Mouse (Mus musculus): Measurements from ENCODE around the gene Prnp. TPM values are rescaled to one million over a fixed set of nuclear protein-coding genes. Genes with fewer than 3 reads are reported as not detected.

The Prnp gene
- polyA plus RNA-seq, 1 experiment from 2014 or later = 33.1 TPM

DNA sequence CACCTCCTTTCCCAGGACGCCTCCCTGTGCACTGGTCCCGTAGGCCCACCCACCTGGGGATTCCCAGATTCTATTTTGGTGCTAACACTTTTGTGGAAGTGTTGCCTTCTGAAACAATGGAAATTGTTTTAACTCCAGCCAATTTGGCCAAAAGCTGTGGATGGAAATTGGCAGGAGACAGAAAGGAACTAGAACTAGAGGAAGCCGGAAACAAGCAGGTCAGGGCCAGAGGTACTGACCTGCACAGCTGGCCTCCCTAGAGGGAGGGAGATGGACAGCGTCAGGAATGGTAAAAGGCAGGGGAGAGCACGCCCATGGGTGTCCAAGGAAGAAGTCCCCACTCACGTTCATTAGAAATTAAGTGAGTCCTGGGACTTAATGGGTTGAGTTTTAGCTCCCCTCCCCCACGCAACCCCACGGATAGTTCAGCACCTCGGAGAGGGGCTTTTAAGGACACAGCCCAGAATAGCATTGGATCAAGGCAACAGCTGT lies 48.0 kb downstream of the Prnp start:
- Histone ChIP-seq H3K4me3 (ENCODE audit: low read depth, low read length) (no peak overlapping the region), H3K9ac (ENCODE audit: low read length) (no peak overlapping the region), H3K9me3 (ENCODE audit: control insufficient read depth, low read length) (no peaks in the 10 kb centered on the region), H3K4me1 (ENCODE audit: control insufficient read depth, insufficient read depth, low read length) (no peaks in the 10 kb centered on the region), H3K4me2 (ENCODE audit: low read depth) (no peak overlapping the region), H3K27me3 (ENCODE audit: control insufficient read depth, insufficient read depth, low read length) (peaks cover 14% of the 10 kb centered on the region), H3K27ac (ENCODE audit: low read depth, low read length) (no peak overlapping the region), H3K36me3 (ENCODE audit: control insufficient read depth, insufficient read depth, low read length) (no peaks in the 10 kb centered on the region)
- DNase-seq (ENCODE audit: low spot score) (no peak), ATAC-seq (ENCODE audit: insufficient read depth, low FRiP score, low TSS enrichment) (no peak)
- 53% methylated on average over 9 of the region's 9 CpGs for WGBS

DNA sequence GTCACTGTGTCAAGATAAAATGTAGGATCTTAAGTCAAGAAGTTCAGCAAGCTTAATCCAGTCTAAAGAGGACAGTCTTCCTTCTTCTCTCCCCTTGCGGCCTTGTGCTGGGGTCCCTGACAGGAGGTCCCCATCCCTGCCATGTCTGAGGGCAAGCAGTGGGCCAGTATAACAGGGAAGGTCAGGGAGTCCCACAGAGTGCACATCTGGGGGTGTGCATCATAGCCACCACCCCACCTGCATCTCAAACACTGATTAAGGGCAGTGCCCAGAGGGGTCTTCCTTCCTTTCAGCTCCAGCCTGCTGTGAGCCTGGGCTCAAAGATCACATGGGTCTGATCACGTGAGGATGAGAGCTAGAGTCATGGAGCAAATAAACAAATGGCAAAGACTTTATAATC lies 51.9 kb downstream of the Prnp start:
- H3K9ac ChIP-seq (ENCODE audit: low read length) = no peak overlapping the region
- DNase-seq (ENCODE audit: low spot score) = no peak
- ATAC-seq (ENCODE audit: insufficient read depth, low FRiP score, low TSS enrichment) = no peak
- no peak overlapping the region for H3K4me3 ChIP-seq (ENCODE audit: low read depth, low read length)
- H3K4me1 ChIP-seq (ENCODE audit: control insufficient read depth, insufficient read depth, low read length) = no peaks in the 10 kb centered on the region
- H3K27ac ChIP-seq (ENCODE audit: low read depth, low read length) = no peak overlapping the region
- no peak overlapping the region for H3K4me2 ChIP-seq (ENCODE audit: low read depth)
- no peaks in the 10 kb centered on the region for H3K27me3 ChIP-seq (ENCODE audit: control insufficient read depth, insufficient read depth, low read length)
- no peaks in the 10 kb centered on the region for H3K9me3 ChIP-seq (ENCODE audit: control insufficient read depth, low read length)
- H3K36me3 ChIP-seq (ENCODE audit: control insufficient read depth, insufficient read depth, low read length) = no peaks in the 10 kb centered on the region
- 70% methylated on average over 2 of the region's 2 CpGs for WGBS

DNA sequence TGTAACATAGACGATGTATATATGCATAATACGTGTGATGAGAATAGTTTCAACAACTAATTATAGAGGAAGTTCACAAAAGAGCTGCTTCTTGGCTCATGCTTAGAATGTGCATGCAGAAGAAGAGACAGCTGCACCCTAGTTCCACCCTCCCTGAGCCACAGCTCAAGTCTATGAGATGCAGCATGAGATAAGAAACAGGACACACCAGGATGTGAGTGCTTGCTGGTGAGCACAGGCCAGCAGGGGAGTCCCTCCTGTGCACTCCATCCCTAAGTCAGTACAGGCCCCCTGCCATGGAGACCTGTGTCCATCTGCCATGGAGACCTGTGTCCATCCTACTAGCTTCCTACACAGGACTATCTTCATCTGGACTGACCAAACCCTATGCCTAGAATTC lies 60.9 kb downstream of the Prnp start:
- Histone ChIP-seq H3K4me2 (ENCODE audit: low read depth) (no peak overlapping the region), H3K4me3 (ENCODE audit: low read depth, low read length) (no peak overlapping the region), H3K4me1 (ENCODE audit: control insufficient read depth, insufficient read depth, low read length) (no peaks in the 10 kb centered on the region), H3K9ac (ENCODE audit: low read length) (no peak overlapping the region), H3K27me3 (ENCODE audit: control insufficient read depth, insufficient read depth, low read length) (no peaks in the 10 kb centered on the region), H3K27ac (ENCODE audit: low read depth, low read length) (no peak overlapping the region), H3K9me3 (ENCODE audit: control insufficient read depth, low read length) (no peaks in the 10 kb centered on the region), H3K36me3 (ENCODE audit: control insufficient read depth, insufficient read depth, low read length) (no peaks in the 10 kb centered on the region)
- DNase-seq (ENCODE audit: low spot score) (no peak), ATAC-seq (ENCODE audit: insufficient read depth, low FRiP score, low TSS enrichment) (no peak)
- 95% methylated on average over 2 of the region's 2 CpGs for WGBS

DNA sequence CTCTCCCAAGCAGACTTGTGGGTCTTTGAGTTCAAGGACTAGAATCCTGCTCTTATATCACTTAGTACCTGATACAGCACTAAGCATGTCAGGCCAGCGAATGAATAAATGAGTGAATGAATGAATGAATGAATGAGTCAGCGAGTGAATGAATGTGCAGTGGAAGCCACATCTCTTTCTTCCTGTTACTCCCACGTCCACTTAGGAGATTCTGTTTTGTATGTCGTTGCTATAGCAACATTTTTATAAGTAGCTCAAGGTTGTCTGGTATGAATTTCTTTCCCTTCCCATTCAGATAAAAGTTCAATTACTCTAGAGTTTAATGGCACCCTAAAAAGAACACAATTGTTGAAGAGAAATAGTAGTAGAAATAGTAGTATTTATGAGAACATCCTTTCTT lies 61.4 kb downstream of the Prnp start:
- no peak overlapping the region for H3K4me2 ChIP-seq (ENCODE audit: low read depth)
- no peak overlapping the region for H3K27ac ChIP-seq (ENCODE audit: low read depth, low read length)
- no peaks in the 10 kb centered on the region for H3K36me3 ChIP-seq (ENCODE audit: control insufficient read depth, insufficient read depth, low read length)
- no peak overlapping the region for H3K4me3 ChIP-seq (ENCODE audit: low read depth, low read length)
- 82% methylated on average over 4 of the region's 4 CpGs for WGBS
- H3K27me3 ChIP-seq (ENCODE audit: control insufficient read depth, insufficient read depth, low read length) = no peaks in the 10 kb centered on the region
- no peak for ATAC-seq (ENCODE audit: insufficient read depth, low FRiP score, low TSS enrichment)
- no peaks in the 10 kb centered on the region for H3K4me1 ChIP-seq (ENCODE audit: control insufficient read depth, insufficient read depth, low read length)
- H3K9ac ChIP-seq (ENCODE audit: low read length) = no peak overlapping the region
- no peaks in the 10 kb centered on the region for H3K9me3 ChIP-seq (ENCODE audit: control insufficient read depth, low read length)
- no peak for DNase-seq (ENCODE audit: low spot score)

DNA sequence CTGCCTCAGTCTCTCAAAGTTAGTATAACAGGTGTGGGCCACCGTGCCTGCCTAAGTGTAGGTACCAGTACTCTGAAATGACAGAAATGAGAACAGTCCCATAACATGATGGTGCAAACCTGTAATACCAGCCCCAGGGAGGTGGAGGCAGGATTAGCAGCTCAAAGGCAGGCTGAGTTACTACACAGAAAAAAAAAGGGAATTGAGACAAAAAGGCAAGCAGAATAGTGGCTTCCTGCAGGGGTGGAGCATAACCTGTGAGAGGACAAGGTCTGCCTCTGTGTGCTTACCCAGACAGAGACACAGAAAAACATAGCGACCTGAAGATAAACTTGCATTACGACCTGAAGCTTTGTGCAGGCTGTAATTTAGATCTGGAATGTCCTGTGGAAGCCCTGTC lies 66.9 kb downstream of the Prnp start:
- 77% methylated on average over 3 of the region's 3 CpGs for WGBS
- Histone ChIP-seq H3K9ac (ENCODE audit: low read length) (no peak overlapping the region), H3K4me3 (ENCODE audit: low read depth, low read length) (no peak overlapping the region), H3K9me3 (ENCODE audit: control insufficient read depth, low read length) (no peaks in the 10 kb centered on the region), H3K4me1 (ENCODE audit: control insufficient read depth, insufficient read depth, low read length) (no peaks in the 10 kb centered on the region), H3K27me3 (ENCODE audit: control insufficient read depth, insufficient read depth, low read length) (no peaks in the 10 kb centered on the region), H3K4me2 (ENCODE audit: low read depth) (no peak overlapping the region), H3K27ac (ENCODE audit: low read depth, low read length) (no peak overlapping the region), H3K36me3 (ENCODE audit: control insufficient read depth, insufficient read depth, low read length) (no peaks in the 10 kb centered on the region)
- ATAC-seq (ENCODE audit: insufficient read depth, low FRiP score, low TSS enrichment) (no peak), DNase-seq (ENCODE audit: low spot score) (no peak)

DNA sequence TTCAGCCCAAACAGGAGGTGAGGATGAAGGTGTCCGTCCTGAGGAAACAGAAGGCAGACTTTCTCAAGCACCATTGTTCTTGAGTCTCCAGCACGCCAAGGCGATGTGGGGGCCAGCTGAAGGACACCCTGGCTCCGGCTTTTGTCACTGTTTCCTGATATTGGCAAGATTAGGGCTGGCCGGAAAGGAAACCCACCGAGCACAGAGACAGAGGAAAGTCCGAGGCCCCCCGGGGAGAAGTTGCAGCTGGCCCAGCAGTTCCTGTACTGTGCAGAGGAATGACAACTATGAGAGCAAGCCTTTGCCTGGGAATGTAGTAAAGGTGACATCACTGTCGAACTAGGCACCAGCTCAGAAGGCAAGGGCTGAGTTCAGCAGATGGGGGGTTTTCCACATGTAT lies 71.1 kb downstream of the Prnp start:
- Histone ChIP-seq H3K36me3 (ENCODE audit: control insufficient read depth, insufficient read depth, low read length) (no peaks in the 10 kb centered on the region), H3K4me3 (ENCODE audit: low read depth, low read length) (no peak overlapping the region), H3K9ac (ENCODE audit: low read length) (no peak overlapping the region), H3K9me3 (ENCODE audit: control insufficient read depth, low read length) (no peaks in the 10 kb centered on the region), H3K4me1 (ENCODE audit: control insufficient read depth, insufficient read depth, low read length) (no peaks in the 10 kb centered on the region), H3K4me2 (ENCODE audit: low read depth) (no peak overlapping the region), H3K27ac (ENCODE audit: low read depth, low read length) (no peak overlapping the region), H3K27me3 (ENCODE audit: control insufficient read depth, insufficient read depth, low read length) (no peaks in the 10 kb centered on the region)
- WGBS = 62% methylated on average over 9 of the region's 9 CpGs
- no peak for ATAC-seq (ENCODE audit: insufficient read depth, low FRiP score, low TSS enrichment)
- DNase-seq (ENCODE audit: low spot score) = no peak

DNA sequence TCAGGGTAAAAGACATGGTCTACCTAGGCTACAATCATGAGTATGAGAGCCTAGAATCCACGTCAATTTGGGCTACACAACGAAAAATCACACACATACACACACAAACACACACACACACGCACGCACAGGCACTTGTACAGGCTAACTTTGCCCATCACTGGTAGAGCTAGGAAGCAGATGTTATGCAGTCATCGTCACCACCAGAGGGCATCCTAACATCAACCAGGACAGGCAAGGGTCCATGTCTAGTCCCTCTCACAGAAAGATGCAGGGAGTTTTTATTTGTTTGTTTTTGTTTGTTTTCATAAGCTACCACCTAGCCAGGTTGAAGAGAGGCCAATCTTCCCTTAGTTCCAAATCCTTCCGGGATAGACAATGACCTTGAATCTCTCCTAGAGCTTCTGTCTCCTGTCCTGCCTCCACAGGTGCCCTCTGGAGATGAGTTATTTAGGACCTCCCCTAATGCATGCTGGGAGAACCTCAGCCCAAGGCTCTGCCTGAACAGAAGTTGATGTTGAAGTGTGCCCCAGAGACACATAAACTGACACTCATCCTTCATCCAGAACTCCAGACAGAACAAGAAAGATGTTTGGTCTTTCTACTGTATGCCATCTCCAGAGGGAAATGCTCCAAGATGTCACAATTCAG lies 72.9 kb downstream of the Prnp start:
- DNase-seq (ENCODE audit: low spot score) = peak; percentile 61
- no peak overlapping the region for H3K27ac ChIP-seq (ENCODE audit: low read depth, low read length)
- 25% methylated on average over 6 of the region's 6 CpGs for WGBS
- ATAC-seq (ENCODE audit: insufficient read depth, low FRiP score, low TSS enrichment) = peak; percentile 45; the same call in 1 of the 2 replicates
- H3K4me1 ChIP-seq (ENCODE audit: control insufficient read depth, insufficient read depth, low read length) = no peaks in the 10 kb centered on the region
- H3K27me3 ChIP-seq (ENCODE audit: control insufficient read depth, insufficient read depth, low read length) = no peaks in the 10 kb centered on the region
- H3K4me2 ChIP-seq (ENCODE audit: low read depth) = no peak overlapping the region
- H3K9ac ChIP-seq (ENCODE audit: low read length) = no peak overlapping the region
- H3K36me3 ChIP-seq (ENCODE audit: control insufficient read depth, insufficient read depth, low read length) = no peaks in the 10 kb centered on the region
- H3K9me3 ChIP-seq (ENCODE audit: control insufficient read depth, low read length) = no peaks in the 10 kb centered on the region
- H3K4me3 ChIP-seq (ENCODE audit: low read depth, low read length) = no peak overlapping the region

DNA sequence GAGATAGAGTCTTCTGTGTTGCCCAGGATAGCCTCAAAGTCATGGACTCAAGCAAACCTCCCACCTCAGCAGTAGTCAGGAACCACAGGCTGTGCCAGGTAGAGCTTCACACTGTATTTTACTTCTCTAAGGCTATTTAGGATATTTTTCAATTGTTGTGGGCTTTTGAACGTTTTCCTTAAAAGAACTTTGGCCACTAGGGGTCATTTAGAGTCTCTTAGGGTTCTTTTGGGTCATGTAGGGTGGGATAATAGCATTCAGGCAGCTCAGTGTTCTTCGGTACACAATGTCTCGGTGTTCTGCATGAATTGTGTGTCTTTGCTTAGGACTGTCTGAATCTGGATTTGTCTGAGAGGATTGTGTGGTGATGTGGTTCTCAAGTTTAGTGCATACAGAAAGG lies 78.2 kb downstream of the Prnp start:
- no peak overlapping the region for H3K27ac ChIP-seq (ENCODE audit: low read depth, low read length)
- ATAC-seq (ENCODE audit: insufficient read depth, low FRiP score, low TSS enrichment) = no peak
- 56% methylated on average over 3 of the region's 3 CpGs for WGBS

More for the DNA sequence above, 78.2 kb downstream of the Prnp start:
- H3K27me3 ChIP-seq (ENCODE audit: control insufficient read depth, insufficient read depth, low read length) = no peaks in the 10 kb centered on the region
- no peak overlapping the region for H3K4me2 ChIP-seq (ENCODE audit: low read depth)
- DNase-seq (ENCODE audit: low spot score) = no peak
- no peaks in the 10 kb centered on the region for H3K4me1 ChIP-seq (ENCODE audit: control insufficient read depth, insufficient read depth, low read length)
- H3K9me3 ChIP-seq (ENCODE audit: control insufficient read depth, low read length) = no peaks in the 10 kb centered on the region
- H3K9ac ChIP-seq (ENCODE audit: low read length) = no peak overlapping the region
- H3K4me3 ChIP-seq (ENCODE audit: low read depth, low read length) = no peak overlapping the region
- H3K36me3 ChIP-seq (ENCODE audit: control insufficient read depth, insufficient read depth, low read length) = no peaks in the 10 kb centered on the region
